8 mouse cellular contexts compared by ENCODE assay signal in the genomic region with DNA sequence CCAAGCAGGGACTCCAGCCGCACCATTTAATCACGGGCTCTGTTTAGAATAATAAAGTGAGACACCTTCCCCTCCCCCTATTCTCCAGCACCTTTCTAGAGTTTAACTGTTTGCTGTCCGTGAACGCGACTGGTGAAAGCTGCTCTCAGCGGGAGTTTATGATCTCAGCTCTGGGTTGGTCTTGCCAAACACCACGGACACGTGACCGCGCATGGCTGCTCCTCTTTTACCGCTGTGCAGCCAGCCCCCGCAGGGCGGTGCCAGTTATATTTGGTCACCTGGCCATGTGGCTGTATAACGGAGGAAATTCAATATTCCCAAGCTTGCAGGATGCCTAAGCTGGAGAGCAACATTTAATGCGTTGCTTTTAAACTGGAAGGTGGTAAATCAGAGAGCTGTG. TPM values are rescaled to one million over a fixed set of nuclear protein-coding genes. Genes with fewer than 3 reads are reported as not detected.
DNase-seq lines count a peak whose midpoint lies in the region; ATAC-seq and TF ChIP-seq lines count a peak whose summit lies in the region.

A gene (minus strand): TSS at position 222 of the 400 bp plus-strand sequence.

- peak within 1 kb of the TSS; percentile 66 for H3K4me2 ChIP-seq in forebrain, postnatal 0 days (ENCODE audit: low read depth)
- peak within 1 kb of the TSS; percentile 33 for H3K4me2 ChIP-seq in liver, embryonic 16.5 days (ENCODE audit: low read depth, low read length)
- H3K4me2 ChIP-seq in neural tube, embryonic 13.5 days: peak within 1 kb of the TSS; percentile 69

- WGBS in forebrain, postnatal 0 days: under 1% methylated on average over 15 of the region's 15 CpGs
- under 1% methylated on average over 15 of the region's 15 CpGs for WGBS in liver, embryonic 16.5 days (ENCODE audit: insufficient replicate concordance)
- WGBS in neural tube, embryonic 13.5 days: under 1% methylated on average over 15 of the region's 15 CpGs

- H3K9ac ChIP-seq in forebrain, postnatal 0 days: peak within 1 kb of the TSS; percentile 56
- no peak within 1 kb of the TSS; the same call in 1 of the 2 replicates for H3K9ac ChIP-seq in liver, embryonic 16.5 days (ENCODE audit: low read depth, low read length)
- peak within 1 kb of the TSS; percentile 66 for H3K9ac ChIP-seq in neural tube, embryonic 13.5 days

- no peak for TF ChIP-seq CTCF in forebrain, postnatal 0 days (IDR thresholded peaks at IDR 0.05; ENCODE audit: low read depth)

- 0 out of 2 replicates have a peak, but pooled peaks cover 4% of the 10 kb centered on the region for H3K4me1 ChIP-seq in forebrain, postnatal 0 days (ENCODE audit: insufficient read depth)
- H3K4me1 ChIP-seq in liver, embryonic 16.5 days (ENCODE audit: control insufficient read depth, low read depth, low read length): no peaks in the 10 kb centered on the region
- H3K4me1 ChIP-seq in neural tube, embryonic 13.5 days (replicated peaks): peaks cover 9% of the 10 kb centered on the region

- H3K9me3 ChIP-seq in forebrain, postnatal 0 days (ENCODE audit: low read length): no peaks in the 10 kb centered on the region
- H3K9me3 ChIP-seq in liver, embryonic 16.5 days (replicated peaks; ENCODE audit: control insufficient read depth, low read length): no peaks in the 10 kb centered on the region
- no peaks in the 10 kb centered on the region for H3K9me3 ChIP-seq in neural tube, embryonic 13.5 days

- intact Hi-C loops in heart, postnatal 25 days (cut with DNase I): no loop called here

- no peaks in the 10 kb centered on the region for H3K27me3 ChIP-seq in forebrain, postnatal 0 days (ENCODE audit: insufficient read depth, low read length)
- no peaks in the 10 kb centered on the region for H3K27me3 ChIP-seq in liver, embryonic 16.5 days (ENCODE audit: control insufficient read depth, insufficient read depth, low read depth, low read length)
- H3K27me3 ChIP-seq in neural tube, embryonic 13.5 days: no peaks in the 10 kb centered on the region

- peak within 1 kb of the TSS; percentile 45 for H3K4me3 ChIP-seq in forebrain, postnatal 0 days (ENCODE audit: low read depth, low read length)
- peak within 1 kb of the TSS; percentile 32 for H3K4me3 ChIP-seq in liver, embryonic 16.5 days (ENCODE audit: low read depth, low read length)
- H3K4me3 ChIP-seq in neural tube, embryonic 13.5 days: peak within 1 kb of the TSS; percentile 48

- no peaks in the 10 kb centered on the region for H3K36me3 ChIP-seq in forebrain, postnatal 0 days (ENCODE audit: insufficient read depth)
- H3K36me3 ChIP-seq in liver, embryonic 16.5 days (ENCODE audit: control insufficient read depth, insufficient read depth): no peaks in the 10 kb centered on the region
- H3K36me3 ChIP-seq in neural tube, embryonic 13.5 days: no peaks in the 10 kb centered on the region

- peak; percentile 94 for ATAC-seq in forebrain, postnatal 0 days
- peak; percentile 89 for ATAC-seq in liver, embryonic 16.5 days (ENCODE audit: low read depth)
- ATAC-seq in neural tube, embryonic 13.5 days (ENCODE audit: low read depth): peak; percentile 95

- peak within 1 kb of the TSS; percentile 64 for H3K27ac ChIP-seq in forebrain, postnatal 0 days (ENCODE audit: low read depth, low read length)
- H3K27ac ChIP-seq in liver, embryonic 16.5 days (ENCODE audit: low read length): peak within 1 kb of the TSS; percentile 85
- peak within 1 kb of the TSS; percentile 52 for H3K27ac ChIP-seq in neural tube, embryonic 13.5 days (replicated peaks)

- DNase-seq in MN1 (ENCODE audit: low spot score): peak; percentile 55
- peak; percentile 93 for DNase-seq in cerebellum, adult 11-12 months
- DNase-seq in forebrain, postnatal 0 days: peak; percentile 83
- DNase-seq in heart, postnatal 25 days (ENCODE audit: low spot score): peak; percentile 77
- peak; percentile 85 for DNase-seq in layer of hippocampus, adult 11-12 months (ENCODE audit: low spot score)
- DNase-seq in urinary bladder, postnatal 36 days (ENCODE audit: low spot score in 2 of 2): peak; percentile 43 to 76

RNA-seq across cellular contexts. Expression of the gene that starts here (rescaled TPM):
- total RNA-seq in forebrain, postnatal 0 days (2014; rRNA removed): 3.1 and 5.0 TPM in 2 replicates
- polyA plus RNA-seq in forebrain, postnatal 0 days (2015; fragmentation: Nextera tagmentation; extraction: Ambion mirVana): 0.45 and 0.88 TPM in 2 replicates
- total RNA-seq in heart, postnatal 25 days (2021): 1 to 10 TPM; 6.6 to 8.5 TPM
- 9.8 and 10.9 TPM in 2 replicates for polyA plus RNA-seq in liver, embryonic 16.5 days (2015; fragmentation: Nextera tagmentation; extraction: Ambion mirVana)
- 1.4 and 1.8 TPM in 2 replicates for polyA plus RNA-seq in neural tube, embryonic 13.5 days (2015; fragmentation: Nextera tagmentation; extraction: Ambion mirVana)

Comparison
In these comparisons a context has a peak if more than half of its experiments do, and no peak if none do; other contexts are left out.
1. Peak in every context shown above with its lines: DNase-seq, ATAC-seq, H3K4me3 ChIP-seq and H3K27ac ChIP-seq.